Mouse (Mus musculus) stomach, embryonic 15.5 days (tissue): Measurements from ENCODE around the gene Rabif. TPM values are rescaled to one million over a fixed set of nuclear protein-coding genes. Genes with fewer than 3 reads are reported as not detected.
"Not testable (repeated sequence)": the region's sequence is repeated elsewhere in the genome, so short reads cannot be mapped to it uniquely, and the experiment has no call there.

Experiments
- ATAC-seq: fragments of 200-750 bp; cut with Nextera tagmentation; 2 replicates; pipeline ENCODE4 v1.8.0; 2017; ENCODE audit warnings: low read depth, moderate number of reproducible peaks, moderate TSS enrichment; ENCODE audit not compliant: insufficient read depth, low FRiP score
- H3K27ac ChIP-seq: fragments of 300-500 bp; sonication (generic); 2 replicates; pipeline ENCODE4 v1.5.1; 2015; ENCODE audit warnings: mild to moderate bottlenecking, inconsistent platforms
- H3K27me3 ChIP-seq: fragments of 300-500 bp; sonication (generic); replicated peaks from 2 replicates; pipeline ENCODE4 v1.6.1; 2015; ENCODE audit warnings: inconsistent platforms
- H3K36me3 ChIP-seq: fragments of 300-500 bp; sonication (generic); 2 replicates; pipeline ENCODE4 v1.6.1; 2015; ENCODE audit warnings: inconsistent platforms
- H3K4me1 ChIP-seq: fragments of 300-500 bp; sonication (generic); 2 replicates; pipeline ENCODE4 v1.6.1; 2015; ENCODE audit warnings: inconsistent platforms
- H3K4me2 ChIP-seq: fragments of 300-500 bp; sonication (generic); 2 replicates; pipeline ENCODE4 v1.6.1; 2015; ENCODE audit warnings: mild to moderate bottlenecking, inconsistent platforms
- H3K4me3 ChIP-seq: fragments of 300-500 bp; sonication (generic); replicated peaks from 2 replicates; pipeline ENCODE4 v1.5.1; 2015; ENCODE audit warnings: inconsistent platforms
- H3K9ac ChIP-seq: fragments of 300-500 bp; sonication (generic); 2 replicates; pipeline ENCODE4 v1.6.1; 2015; ENCODE audit warnings: inconsistent platforms
- H3K9me3 ChIP-seq: fragments of 300-500 bp; sonication (generic); 2 replicates; pipeline ENCODE4 v1.6.1; 2016; ENCODE audit warnings: inconsistent platforms
- WGBS: fragments of 180-500 bp; shearing (Covaris S2); methylation state at CpG from one replicate; pipeline ENCODE4 v1.1.7; 2015; 5-methylcytosine and 5-hydroxymethylcytosine counted together
- polyA plus RNA-seq: library from polyadenylated mRNA; unstranded; fragments of >200 nt; fragmentation: Nextera tagmentation; extraction: Ambion mirVana; gene quantifications from 2 replicates; pipeline ENCODE4 v1.2.1, GENCODE M21; 2015

Rabif gene
- polyA plus RNA-seq, 1 experiment from 2014 or later, result 37.2 TPM

DNA sequence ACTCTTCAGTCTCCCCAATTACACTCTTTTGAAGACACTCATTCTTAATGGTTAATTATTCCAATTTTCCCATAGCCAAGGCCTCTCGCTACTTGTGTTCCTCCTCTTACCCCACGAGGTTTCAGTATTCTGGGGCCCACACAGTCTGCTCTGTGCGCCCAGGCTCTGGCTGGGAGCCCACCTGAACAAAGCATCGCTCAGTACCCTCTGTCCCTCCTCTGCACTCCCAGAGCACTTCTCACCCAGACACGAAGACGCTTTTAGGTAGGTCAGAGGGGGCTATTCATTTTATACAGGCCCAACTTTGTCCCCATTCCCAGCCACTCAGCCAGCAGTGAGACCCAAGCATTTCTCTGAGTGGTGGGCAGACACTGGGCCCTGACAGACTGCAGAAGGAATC lies 36.2 kb downstream of the Rabif start:
- WGBS, result 78% methylated on average over 6 of the region's 6 CpGs
- no peaks in the 10 kb centered on the region for H3K27me3 ChIP-seq
- no peaks in the 10 kb centered on the region for H3K36me3 ChIP-seq
- ATAC-seq, result no peak
- no peak overlapping the region for H3K9ac ChIP-seq
- H3K9me3 ChIP-seq, result no peaks in the 10 kb centered on the region
- H3K4me3 ChIP-seq, result no peak overlapping the region
- H3K4me2 ChIP-seq, result no peak overlapping the region
- no peaks in the 10 kb centered on the region for H3K4me1 ChIP-seq
- no peak overlapping the region for H3K27ac ChIP-seq

DNA sequence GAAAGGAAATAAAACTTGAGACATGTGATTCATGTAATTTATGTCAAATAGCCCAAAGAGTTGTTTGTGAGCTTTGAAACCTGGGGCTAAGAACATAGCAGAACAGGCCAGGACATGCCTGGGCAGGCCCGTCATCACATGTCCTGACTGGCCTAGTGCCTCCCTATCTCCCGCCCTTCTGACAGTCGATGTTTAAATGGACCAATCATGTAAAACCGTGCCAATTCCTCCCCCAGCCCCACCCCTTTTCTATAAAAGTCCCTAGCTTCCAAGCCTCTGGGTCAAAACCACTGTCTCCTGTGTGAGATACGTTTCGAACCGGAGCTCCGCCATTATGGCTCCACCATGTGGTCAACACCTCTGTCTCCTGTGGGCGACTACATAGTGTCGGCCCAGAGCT lies 39.3 kb downstream of the Rabif start:
- not testable (repeated sequence) for ATAC-seq, H3K4me2 ChIP-seq, H3K9me3 ChIP-seq, H3K27me3 ChIP-seq, H3K36me3 ChIP-seq, H3K4me3 ChIP-seq, H3K9ac ChIP-seq, H3K4me1 ChIP-seq, H3K27ac ChIP-seq
- 93% methylated on average over 10 of the region's 10 CpGs for WGBS

GRCm38 (mm10) chr1:134535054-134535453 lies 40.6 kb downstream of the Rabif start:
- Histone ChIP-seq H3K4me3 (no peak overlapping the region), H3K4me1 (no peaks in the 10 kb centered on the region), H3K27me3 (no peaks in the 10 kb centered on the region), H3K9me3 (no peaks in the 10 kb centered on the region), H3K9ac (no peak overlapping the region), H3K36me3 (no peaks in the 10 kb centered on the region), H3K27ac (no peak overlapping the region), H3K4me2 (no peak overlapping the region)
- ATAC-seq, result no peak
- 98% methylated on average over 1 of the region's 1 CpGs for WGBS

- Histone ChIP-seq H3K4me1 (no peaks in the 10 kb centered on the region), H3K4me3 (no peak overlapping the region)
Observed at GRCm38 (mm10) chr1:134535513-134535912, 41.1 kb downstream of the Rabif start.

GRCm38 (mm10) chr1:134540610-134541009 lies 46.2 kb downstream of the Rabif start:
- Histone ChIP-seq H3K4me3 (no peak overlapping the region), H3K4me2 (no peak overlapping the region), H3K36me3 (no peaks in the 10 kb centered on the region), H3K4me1 (no peaks in the 10 kb centered on the region), H3K27ac (no peak overlapping the region), H3K27me3 (no peaks in the 10 kb centered on the region), H3K9me3 (no peaks in the 10 kb centered on the region), H3K9ac (no peak overlapping the region)
- 87% methylated on average over 10 of the region's 10 CpGs for WGBS
- no peak for ATAC-seq

More at GRCm38 (mm10) chr1:134535513-134535912, 41.1 kb downstream of the Rabif start:
- Histone ChIP-seq H3K27me3 (no peaks in the 10 kb centered on the region), H3K36me3 (no peaks in the 10 kb centered on the region), H3K27ac (no peak overlapping the region), H3K9me3 (no peaks in the 10 kb centered on the region), H3K9ac (no peak overlapping the region), H3K4me2 (no peak overlapping the region)
- ATAC-seq, result no peak
- WGBS, result 68% methylated on average over 3 of the region's 3 CpGs

DNA sequence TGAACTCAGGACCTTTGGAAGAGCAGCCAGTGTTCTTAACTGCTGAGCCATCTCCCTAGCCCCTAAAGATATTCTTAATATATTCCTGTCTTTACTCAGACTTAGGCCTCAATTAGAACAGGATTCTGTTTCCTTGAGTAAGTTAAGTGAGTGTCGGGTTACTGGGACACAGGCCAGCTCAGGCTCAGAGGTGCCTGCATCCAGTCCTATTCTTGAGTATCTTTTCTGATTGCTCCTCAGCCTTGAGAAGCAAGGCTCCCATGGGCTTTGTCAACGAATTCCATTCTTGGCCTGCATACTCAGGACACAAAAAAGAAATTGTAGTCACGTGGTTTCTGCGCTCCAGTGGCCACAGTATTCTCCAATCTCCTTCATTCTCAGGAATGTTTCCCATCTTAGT lies 53.8 kb downstream of the Rabif start:
- Histone ChIP-seq H3K9ac (no peak overlapping the region), H3K27ac (no peak overlapping the region), H3K9me3 (no peaks in the 10 kb centered on the region), H3K4me2 (no peak overlapping the region), H3K36me3 (no peaks in the 10 kb centered on the region), H3K4me1 (no peaks in the 10 kb centered on the region), H3K27me3 (no peaks in the 10 kb centered on the region), H3K4me3 (no peak overlapping the region)
- WGBS, result 71% methylated on average over 4 of the region's 4 CpGs
- ATAC-seq, result no peak

GRCm38 (mm10) chr1:134549632-134550132 lies 55.2 kb downstream of the Rabif start, which contains the start of gene Mgat4e:
Gene Mgat4e (minus strand): TSS chr1:134549682.
- Histone ChIP-seq H3K9ac (no peak within 1 kb of the TSS), H3K4me1 (no peaks in the 10 kb centered on the region), H3K27me3 (no peaks in the 10 kb centered on the region), H3K9me3 (no peaks in the 10 kb centered on the region), H3K36me3 (no peaks in the 10 kb centered on the region), H3K4me2 (no peak within 1 kb of the TSS), H3K27ac (no peak within 1 kb of the TSS), H3K4me3 (no peak within 1 kb of the TSS)
- ATAC-seq, result no peak
- WGBS, result 51% methylated on average over 7 of the region's 7 CpGs

GRCm38 (mm10) chr1:134551869-134552268 lies 57.4 kb downstream of the Rabif start:
- H3K4me1 ChIP-seq, result 0 out of 2 replicates have a peak, but pooled peaks cover 11% of the 10 kb centered on the region
- H3K9ac ChIP-seq, result no peak overlapping the region
- no peaks in the 10 kb centered on the region for H3K9me3 ChIP-seq
- H3K4me2 ChIP-seq, result no peak overlapping the region
- H3K4me3 ChIP-seq, result no peak overlapping the region
- WGBS, result 71% methylated on average over 3 of the region's 3 CpGs
- ATAC-seq, result no peak
- no peak overlapping the region for H3K27ac ChIP-seq
- no peaks in the 10 kb centered on the region for H3K27me3 ChIP-seq
- no peaks in the 10 kb centered on the region for H3K36me3 ChIP-seq

GRCm38 (mm10) chr1:134552396-134552795 lies 57.9 kb downstream of the Rabif start:
- Histone ChIP-seq H3K9me3 (no peaks in the 10 kb centered on the region), H3K27ac (no peak overlapping the region), H3K4me2 (no peak overlapping the region), H3K4me3 (no peak overlapping the region), H3K36me3 (no peaks in the 10 kb centered on the region), H3K27me3 (no peaks in the 10 kb centered on the region), H3K9ac (no peak overlapping the region), H3K4me1 (0 out of 2 replicates have a peak, but pooled peaks cover 11% of the 10 kb centered on the region)
- WGBS, result 56% methylated on average over 3 of the region's 3 CpGs
- ATAC-seq, result no peak

GRCm38 (mm10) chr1:134555240-134555870 lies 60.9 kb downstream of the Rabif start:
- 17% methylated on average over 13 of the region's 13 CpGs for WGBS
- Histone ChIP-seq H3K4me3 (peak overlapping the region; percentile 69; the same call in 1 of the 2 replicates), H3K4me2 (peak overlapping the region; percentile 93), H3K4me1 (0 out of 2 replicates have a peak, but pooled peaks cover 11% of the 10 kb centered on the region), H3K27me3 (no peaks in the 10 kb centered on the region), H3K9ac (no peak overlapping the region), H3K36me3 (no peaks in the 10 kb centered on the region), H3K27ac (peak overlapping the region; percentile 96), H3K9me3 (no peaks in the 10 kb centered on the region)
- peak; percentile 57 for ATAC-seq

- H3K4me1 ChIP-seq, result 0 out of 2 replicates have a peak, but pooled peaks cover 11% of the 10 kb centered on the region
- peak; percentile 9 for ATAC-seq
- H3K27ac ChIP-seq, result peak overlapping the region; percentile 96
- under 1% methylated on average over 42 of the region's 46 CpGs for WGBS
- H3K27me3 ChIP-seq, result no peaks in the 10 kb centered on the region
- H3K36me3 ChIP-seq, result no peaks in the 10 kb centered on the region
- H3K4me2 ChIP-seq, result peak overlapping the region; percentile 93
- peak overlapping the region; percentile 62 for H3K9ac ChIP-seq
- no peaks in the 10 kb centered on the region for H3K9me3 ChIP-seq
- peak overlapping the region; percentile 69 for H3K4me3 ChIP-seq
Observed at GRCm38 (mm10) chr1:134555871-134556670, 61.6 kb downstream of the Rabif start.

DNA sequence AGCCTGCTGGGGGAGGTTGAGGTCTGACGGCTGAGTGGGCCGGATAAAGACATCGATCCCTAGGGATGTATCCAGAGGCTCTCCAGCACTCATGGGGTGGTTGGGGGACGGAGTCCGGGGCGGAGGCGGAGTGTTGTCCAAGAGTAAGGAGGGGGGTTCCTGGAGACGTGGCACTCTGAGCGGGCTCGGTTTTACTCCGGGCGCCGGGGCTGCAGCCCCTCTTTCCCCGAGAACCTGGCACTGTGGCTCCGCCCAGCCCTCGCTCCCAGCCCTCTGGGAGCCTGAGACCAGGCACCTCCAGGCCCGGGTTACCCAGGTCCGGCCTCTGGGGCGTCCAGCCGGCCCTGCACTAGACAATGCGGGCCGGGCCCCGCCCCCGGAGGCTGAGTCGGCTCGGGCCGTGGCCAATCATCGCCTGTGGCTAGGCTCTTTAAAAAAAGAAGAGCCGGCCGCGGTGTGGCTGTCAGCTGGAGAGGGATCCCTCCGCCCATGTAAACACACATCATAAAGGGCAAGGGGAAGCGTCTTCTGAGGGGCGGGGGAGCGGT lies 62.3 kb downstream of the Rabif start:
- Histone ChIP-seq H3K4me2 (peak overlapping the region; percentile 93), H3K9ac (peak overlapping the region; percentile 62), H3K4me1 (0 out of 2 replicates have a peak, but pooled peaks cover 11% of the 10 kb centered on the region), H3K36me3 (no peaks in the 10 kb centered on the region), H3K27me3 (no peaks in the 10 kb centered on the region), H3K4me3 (peak overlapping the region; percentile 69), H3K9me3 (no peaks in the 10 kb centered on the region), H3K27ac (peak overlapping the region; percentile 96)
- WGBS, result under 1% methylated on average over 34 of the region's 35 CpGs
- ATAC-seq, result peak; percentile 93
